Mouse (Mus musculus) kidney, adult 11 months (tissue): ENCODE data around the gene Stat5a.

Experiments
- DNase-seq: peaks from one replicate; pipeline ENCODE4 v3.0.0; 2022

Gene Stat5a

DNA sequence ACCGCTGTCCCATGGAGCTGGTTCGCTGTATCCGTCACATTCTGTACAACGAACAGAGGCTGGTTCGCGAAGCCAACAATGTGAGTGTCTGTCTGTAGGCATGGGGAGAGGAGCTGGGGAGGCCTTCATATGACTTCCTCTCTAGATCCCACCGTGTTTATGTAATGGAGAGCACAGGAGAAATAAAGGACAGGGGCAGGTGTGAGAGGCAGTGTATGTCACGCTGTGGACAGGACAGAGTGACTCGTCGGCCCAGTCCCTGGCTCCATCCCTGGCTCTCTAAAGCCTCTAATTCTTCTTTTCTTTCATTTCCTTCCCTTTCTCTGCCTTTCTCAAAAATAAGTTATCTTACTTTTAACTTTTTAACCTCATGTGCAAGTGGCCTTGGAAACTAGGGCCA lies 4.0 kb downstream of the Stat5a start:
- DNase-seq: no peak

GRCm38 (mm10) chr11:100865618-100866017 lies 6.5 kb downstream of the Stat5a start:
- DNase-seq: no peak

DNA sequence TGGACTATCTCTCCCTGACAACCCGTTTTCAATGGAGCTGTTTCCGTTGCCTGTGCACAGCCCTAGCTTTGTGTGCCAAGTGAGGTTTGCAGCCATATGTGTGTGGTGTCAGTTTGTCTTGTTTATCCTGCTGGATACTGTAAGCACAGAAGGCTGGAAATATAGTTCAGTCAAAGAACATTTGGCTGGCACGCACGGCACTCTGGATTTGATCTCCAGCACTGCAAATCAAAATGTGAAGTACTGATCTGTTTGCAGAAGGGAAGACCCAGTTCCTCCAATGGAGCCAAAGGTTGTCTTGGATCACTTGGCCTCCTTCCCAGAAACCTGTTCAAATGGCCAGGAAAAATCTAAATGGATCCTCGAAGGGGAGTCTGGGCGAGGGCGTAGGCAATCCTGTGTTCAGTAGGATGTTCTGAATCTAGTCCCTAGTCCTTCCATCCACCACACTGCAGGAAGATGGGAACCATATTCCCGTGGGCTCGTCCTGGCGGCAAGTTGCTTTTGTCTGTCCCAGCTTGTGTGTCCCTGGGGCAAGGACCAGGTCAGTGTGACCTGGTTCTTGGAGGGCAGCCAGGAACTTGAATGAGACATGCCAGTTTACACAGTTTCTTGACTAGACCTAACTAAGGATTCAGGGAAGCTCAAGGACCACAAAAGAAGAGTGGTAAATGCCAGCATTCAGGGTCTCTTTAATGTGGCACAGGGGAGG lies 11.3 kb downstream of the Stat5a start:
- peak; percentile 80 for DNase-seq

GRCm38 (mm10) chr11:100870968-100871350 lies 11.8 kb downstream of the Stat5a start:
- no peak for DNase-seq

- peak; percentile 62 for DNase-seq
Observed at GRCm38 (mm10) chr11:100875761-100876160, 16.6 kb downstream of the Stat5a start.

DNA sequence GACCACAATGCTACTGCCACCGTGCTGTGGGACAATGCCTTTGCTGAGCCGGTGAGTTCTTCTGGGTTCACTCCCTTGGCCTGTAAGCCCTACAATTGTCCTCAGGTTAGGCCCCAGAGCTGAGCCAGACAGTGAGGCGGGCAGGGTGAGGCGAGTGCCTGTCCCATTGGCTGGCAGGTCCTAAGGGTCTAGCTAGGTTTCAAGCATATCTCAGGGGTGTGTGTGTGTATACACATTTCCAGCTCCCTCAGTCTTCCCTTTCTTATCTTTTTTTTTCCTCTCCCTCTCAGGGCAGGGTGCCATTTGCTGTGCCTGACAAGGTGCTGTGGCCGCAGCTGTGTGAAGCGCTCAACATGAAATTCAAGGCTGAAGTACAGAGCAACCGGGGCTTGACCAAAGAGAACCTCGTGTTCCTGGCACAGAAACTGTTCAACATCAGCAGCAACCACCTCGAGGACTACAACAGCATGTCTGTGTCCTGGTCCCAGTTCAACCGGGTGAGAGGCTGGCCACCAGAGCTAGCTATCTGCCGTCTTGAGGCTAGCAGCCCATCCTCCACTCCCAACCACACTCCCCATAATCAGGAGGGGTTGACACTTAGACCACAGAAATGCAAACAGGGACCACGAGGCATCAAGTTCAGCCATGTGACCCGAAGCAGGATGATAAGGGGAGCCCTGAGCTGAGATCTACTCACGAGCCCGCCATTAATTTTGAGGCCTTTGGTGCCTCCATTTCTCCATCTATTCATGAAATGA lies 20.3 kb downstream of the Stat5a start:
- no peak for DNase-seq

GRCm38 (mm10) chr11:100883640-100884039 lies 24.5 kb downstream of the Stat5a start:
- DNase-seq: no peak

DNA sequence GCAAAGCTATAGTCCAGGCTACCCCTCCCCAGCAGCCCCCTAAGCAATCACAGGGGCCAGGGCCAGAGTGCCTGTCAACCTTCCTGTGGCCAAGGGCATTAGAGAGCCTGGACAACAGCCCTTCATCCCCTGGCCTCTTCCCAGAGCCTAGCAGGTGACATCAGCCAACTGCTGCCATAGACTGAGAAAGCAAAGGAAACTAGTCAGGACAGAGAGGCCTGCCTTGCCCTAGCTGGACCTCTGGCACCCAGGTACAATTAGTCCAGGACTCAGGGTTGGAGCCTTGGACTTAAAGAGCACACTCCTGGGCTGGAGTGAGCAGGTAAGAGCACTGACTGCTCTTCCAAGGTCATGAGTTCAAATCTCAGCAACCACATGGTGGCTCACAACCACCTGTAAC lies 26.3 kb downstream of the Stat5a start:
- no peak for DNase-seq

- no peak for DNase-seq
Observed at GRCm38 (mm10) chr11:100886188-100886740, 27.1 kb downstream of the Stat5a start.

GRCm38 (mm10) chr11:100887236-100887635 lies 28.1 kb downstream of the Stat5a start:
- DNase-seq: no peak

GRCm38 (mm10) chr11:100887764-100888163 lies 28.6 kb downstream of the Stat5a start:
- DNase-seq: no peak

- no peak for DNase-seq
Observed at GRCm38 (mm10) chr11:100888348-100888820, 29.2 kb downstream of the Stat5a start.

- DNase-seq: no peak
Observed at GRCm38 (mm10) chr11:100890481-100890880, 31.3 kb downstream of the Stat5a start.

- DNase-seq: no peak
Observed at GRCm38 (mm10) chr11:100891256-100892123, 32.3 kb downstream of the Stat5a start.

GRCm38 (mm10) chr11:100892435-100892834 lies 33.3 kb downstream of the Stat5a start:
- no peak for DNase-seq

DNA sequence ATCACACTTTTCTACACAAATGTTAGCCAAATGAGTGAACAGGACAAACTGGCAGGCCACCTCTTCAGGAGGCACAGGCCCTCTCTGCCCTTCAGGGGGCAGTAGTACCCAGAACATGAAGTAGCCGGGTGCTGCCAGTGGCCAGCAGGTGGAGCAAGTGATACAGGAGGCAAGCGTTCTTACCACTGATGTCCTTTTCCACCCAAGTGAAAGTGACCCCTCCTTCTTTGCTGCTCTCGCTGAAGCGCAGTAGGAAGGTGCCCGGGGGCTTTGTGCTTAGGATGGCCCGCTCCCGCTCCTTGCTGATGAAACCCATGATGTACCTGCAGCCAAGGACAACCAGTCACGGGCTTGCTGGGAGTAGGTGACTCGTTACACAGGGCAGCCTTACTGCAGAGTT lies 34.3 kb downstream of the Stat5a start:
- peak; percentile 87 for DNase-seq

DNA sequence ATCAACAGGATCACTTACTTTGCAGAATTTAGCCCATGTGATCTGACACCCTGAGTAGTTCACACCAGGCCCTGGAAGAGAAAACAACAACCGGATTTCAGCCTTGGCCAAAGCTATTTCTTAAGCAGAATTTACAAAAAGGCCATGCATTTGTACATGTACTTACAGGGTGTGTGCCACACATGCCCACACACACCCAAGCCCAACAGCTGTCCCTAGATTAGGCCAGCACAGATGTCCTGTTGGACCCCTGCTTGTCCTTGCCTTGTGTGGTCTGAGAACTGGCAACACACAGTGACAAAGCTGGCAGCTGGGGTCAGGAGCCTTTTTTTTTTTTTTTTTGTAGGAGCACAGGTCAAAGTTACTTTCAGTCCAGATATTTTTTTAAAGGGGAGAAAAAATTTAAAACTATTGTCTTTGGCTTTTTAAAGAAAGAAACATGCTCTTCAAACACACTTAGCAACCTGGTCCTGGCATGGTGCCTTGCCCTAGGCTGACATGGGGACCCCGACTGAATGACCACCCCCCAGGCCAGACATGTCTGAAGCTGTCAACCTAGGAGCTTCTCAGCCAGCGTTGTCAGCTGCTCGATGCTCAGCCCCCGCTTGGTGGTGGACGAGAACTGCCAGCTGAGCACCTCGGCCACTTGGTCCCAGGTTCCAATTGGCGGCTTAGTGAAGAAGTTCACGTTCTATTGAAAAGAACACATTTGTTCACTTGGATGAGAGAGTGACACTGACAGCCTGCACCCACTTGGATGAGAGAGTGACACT lies 35.2 kb downstream of the Stat5a start:
- no peak for DNase-seq

GRCm38 (mm10) chr11:100896078-100896477 lies 36.9 kb downstream of the Stat5a start:
- DNase-seq: no peak

GRCm38 (mm10) chr11:100897294-100898231 lies 38.4 kb downstream of the Stat5a start:
- peak; percentile 23 for DNase-seq

DNA sequence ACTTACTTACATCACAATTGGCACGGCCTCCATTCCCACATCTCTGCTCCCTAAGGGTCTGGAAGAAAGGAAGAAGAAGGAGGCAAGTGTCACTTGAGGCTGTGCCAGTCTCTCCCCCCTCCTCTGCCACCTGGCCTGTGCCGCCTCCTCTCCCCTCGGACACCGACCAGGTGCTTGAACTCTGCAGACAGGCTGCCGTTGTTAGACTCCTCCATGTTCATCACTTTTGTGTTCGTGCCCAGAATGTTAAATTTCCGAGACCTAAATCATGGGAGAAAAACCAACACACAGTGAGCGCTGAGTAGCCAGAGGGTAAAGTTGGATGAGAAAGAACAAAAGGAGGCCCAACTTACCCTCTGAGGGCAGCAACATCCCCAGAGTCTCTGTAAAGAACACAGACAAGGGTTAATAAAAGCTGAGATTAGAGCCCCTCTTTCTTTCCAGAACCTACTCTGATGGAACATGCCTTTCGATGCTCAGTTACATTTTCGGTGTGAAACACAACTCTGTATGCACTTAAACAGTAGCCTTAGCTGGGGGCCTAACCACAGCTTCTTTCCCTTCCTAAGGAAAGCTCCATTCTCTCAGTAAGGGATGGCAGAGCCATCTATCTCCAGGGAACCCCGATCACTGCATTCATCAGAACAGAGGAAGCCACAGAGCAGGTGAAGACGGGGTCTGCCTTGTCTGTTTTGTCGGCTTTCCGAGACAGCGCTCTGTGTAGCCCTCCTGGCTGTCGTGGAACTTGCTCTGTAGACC lies 39.5 kb downstream of the Stat5a start:
- no peak for DNase-seq
